Comparison of ENCODE assay signal across 8 mouse cellular contexts in the genomic region with DNA sequence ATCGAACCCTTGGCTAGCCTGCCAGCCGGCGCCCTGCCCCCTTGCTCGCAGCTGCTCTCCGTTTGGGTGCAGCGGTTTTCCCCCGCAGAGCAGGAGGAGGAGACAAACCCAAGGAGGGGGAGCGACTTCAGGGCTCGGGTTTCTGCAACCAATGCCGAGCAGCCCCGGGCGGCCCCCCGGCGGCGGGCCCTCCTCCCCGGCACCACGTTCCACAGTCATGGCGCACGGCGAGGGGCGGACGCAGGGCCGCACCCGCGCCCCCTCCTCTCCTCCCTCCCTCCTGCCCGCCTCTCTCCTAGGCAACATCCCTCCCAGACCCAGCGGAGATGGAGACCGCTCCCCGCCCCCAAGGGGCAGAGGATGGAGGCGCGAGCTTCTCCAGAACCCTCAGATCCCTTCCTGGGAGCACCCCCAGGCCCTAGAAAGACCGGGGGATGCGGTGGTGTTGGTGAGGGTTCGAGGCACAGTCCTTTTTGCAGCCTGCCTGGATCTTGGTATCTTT.
DNase-seq lines count a peak whose midpoint lies in the region; ATAC-seq and TF ChIP-seq lines count a peak whose summit lies in the region.

No protein-coding gene starts in this region.

- in situ Hi-C loops in Patski (cut with MboI; ENCODE audit: low pct_unique_long_range_greater_than_20kb) = no loop called here

- CTCF ChIA-PET in Patski (lab: Charles Lee) = interaction anchor here (1.0 kb wide), 1 partner anchor 101 kb away, joined by 5 read pairs; no protein-coding TSS in a partner anchor

- DNase-seq in Patski (ENCODE audit: low read depth, low spot score) = peak; percentile 76
- DNase-seq in cerebellum, postnatal 36 days = peak; percentile 49 to 63
- peak; percentile 83 to 88 for DNase-seq in gastrocnemius, adult 8-10 months (ENCODE audit: low spot score in 2 of 2)
- DNase-seq in hindlimb bud, embryonic 11.5 days (ENCODE audit: extremely low spot score, low read depth, low spot score) = peak; percentile 68
- peak; percentile 76 to 97 for DNase-seq in left cerebral cortex, adult 8-10 months (ENCODE audit: low spot score in 2 of 2)
- DNase-seq in right cerebral cortex, adult 2 months (ENCODE audit: low spot score in 2 of 2) = peak; percentile 91 to 93
- peak; percentile 76 for DNase-seq in urinary bladder, postnatal 10 days (ENCODE audit: low spot score)

- POLR2A ChIA-PET in Patski (lab: Charles Lee) = interaction anchor here (0.9 to 3.0 kb wide), 3 partner anchors 24 to 101 kb away, joined by 4 to 13 read pairs (median 4); no protein-coding TSS in a partner anchor

- TF ChIP-seq CTCF in Patski (IDR thresholded peaks at IDR 0.05) = no peak

- H3K27me3 ChIP-seq in Patski = no peaks in the 10 kb centered on the region

- peak; percentile 83 for ATAC-seq in Patski
- peak; percentile 87 for ATAC-seq in megakaryocyte, adult 5-6 weeks (ENCODE audit: poor library complexity, severe bottlenecking)

Comparison
In these comparisons a context has a peak if more than half of its experiments do, and no peak if none do; other contexts are left out.
1. Peak in every context shown above with its lines: DNase-seq and ATAC-seq.